Mouse (Mus musculus): Measurements from ENCODE around the gene Fbxw9. TPM values are rescaled to one million over a fixed set of nuclear protein-coding genes. Genes with fewer than 3 reads are reported as not detected.
A peak's percentile ranks its signal among the peaks of the same experiment; 100 is the strongest.

The Fbxw9 gene
- 42.4 and 43.6 TPM in 2 replicates for polyA plus RNA-seq (2016; fragmentation: Nextera tagmentation; extraction: Ambion mirVana)

- 1% methylated on average over 53 of the region's 53 CpGs for WGBS
- H3K27ac ChIP-seq = peak within 1 kb of the TSS; percentile 26; the same call in 1 of the 2 replicates
- peak within 1 kb of the TSS; percentile 76 for H3K4me3 ChIP-seq
- no peaks in the 10 kb centered on the region for H3K27me3 ChIP-seq
- peak within 1 kb of the TSS; percentile 94 for H3K4me2 ChIP-seq (replicated peaks)
- no peaks in the 10 kb centered on the region for H3K9me3 ChIP-seq (replicated peaks)
- peak; percentile 89 for ATAC-seq (ENCODE audit: low FRiP score)
- peaks cover 21% of the 10 kb centered on the region for H3K4me1 ChIP-seq
- peaks cover 28% of the 10 kb centered on the region for H3K36me3 ChIP-seq
- peak within 1 kb of the TSS; percentile 80 for H3K9ac ChIP-seq
Observed at GRCm38 (mm10) chr8:85059879-85060616, at the start of gene Fbxw9. Fbxw9 (plus strand) TSS chr8:85060055.

GRCm38 (mm10) chr8:85011242-85011641 lies 48.6 kb upstream of the Fbxw9 start:
- H3K27me3 ChIP-seq = peaks cover 80% of the 10 kb centered on the region
- H3K9me3 ChIP-seq (replicated peaks) = no peaks in the 10 kb centered on the region
- H3K27ac ChIP-seq = no peak overlapping the region
- no peaks in the 10 kb centered on the region for H3K36me3 ChIP-seq
- peak overlapping the region; percentile 35; the same call in 1 of the 2 replicates for H3K9ac ChIP-seq
- no peaks in the 10 kb centered on the region for H3K4me1 ChIP-seq
- H3K4me3 ChIP-seq = no peak overlapping the region
- ATAC-seq (ENCODE audit: low FRiP score) = no peak
- no peak overlapping the region for H3K4me2 ChIP-seq (replicated peaks)
- 18% methylated on average over 28 of the region's 28 CpGs for WGBS

DNA sequence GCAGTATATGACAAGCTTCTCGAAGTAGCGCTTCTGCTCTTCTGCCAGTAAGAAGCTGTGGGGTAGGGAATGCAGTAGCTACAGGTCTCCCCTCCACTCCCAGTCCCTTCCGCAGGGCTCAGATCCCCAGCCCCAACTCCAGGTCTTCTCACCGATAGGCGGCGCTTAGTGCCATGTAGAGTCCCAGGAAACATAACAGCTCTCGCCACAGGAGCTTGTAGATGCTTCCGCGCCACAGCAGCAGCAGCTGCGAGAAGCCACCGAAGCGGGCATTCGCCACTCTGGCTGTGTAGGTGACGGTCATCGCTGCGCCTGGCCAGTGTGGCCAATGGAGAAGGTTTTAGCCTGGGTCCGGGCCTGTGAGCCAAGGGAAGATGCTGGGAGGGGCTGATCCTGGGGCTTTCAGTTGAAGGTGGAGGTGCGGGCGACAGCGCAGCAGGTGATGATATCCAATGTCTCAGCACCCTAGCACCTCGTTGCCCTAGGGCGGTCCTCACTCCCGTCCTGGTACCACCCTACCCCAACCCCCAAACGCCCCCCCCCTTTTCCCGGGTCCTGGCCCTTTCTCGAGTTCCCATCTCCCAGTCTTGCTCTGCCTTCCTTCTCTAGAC lies 46.5 kb upstream of the Fbxw9 start:
- peak overlapping the region; percentile 50 for H3K4me2 ChIP-seq (replicated peaks)
- peaks cover 11% of the 10 kb centered on the region for H3K36me3 ChIP-seq
- peaks cover 64% of the 10 kb centered on the region for H3K27me3 ChIP-seq
- WGBS = 5% methylated on average over 24 of the region's 26 CpGs
- H3K9ac ChIP-seq = peak overlapping the region; percentile 20; the same call in 1 of the 2 replicates
- no peaks in the 10 kb centered on the region for H3K4me1 ChIP-seq
- no peak overlapping the region for H3K27ac ChIP-seq
- H3K4me3 ChIP-seq = peak overlapping the region; percentile 19
- no peaks in the 10 kb centered on the region for H3K9me3 ChIP-seq (replicated peaks)
- ATAC-seq (ENCODE audit: low FRiP score) = peak; percentile 52

DNA sequence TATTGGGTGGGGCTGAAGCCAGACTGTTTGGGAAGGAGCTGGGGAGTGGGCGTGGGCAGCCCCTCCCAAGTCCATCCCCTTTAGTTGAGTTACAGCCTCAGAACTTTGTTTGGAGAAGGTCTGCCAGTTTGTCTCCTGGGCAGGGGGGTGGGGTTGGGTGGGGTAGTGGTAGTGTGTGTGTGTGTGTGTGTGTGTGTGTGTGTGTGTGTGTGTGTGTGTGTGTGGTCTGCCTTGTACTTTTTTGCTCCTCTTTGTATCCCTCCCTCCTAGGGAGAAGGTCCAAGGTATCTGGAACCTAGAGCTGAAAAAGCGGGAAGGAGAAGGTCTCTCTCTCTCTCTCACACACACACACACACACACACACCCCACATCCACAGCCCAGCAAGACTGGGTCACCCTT lies 45.4 kb upstream of the Fbxw9 start, which contains the start of gene Best2:
Gene Best2, minus strand, starts transcription at position 101 of the 400 bp plus-strand sequence.
- peak within 1 kb of the TSS; percentile 50 for H3K4me2 ChIP-seq (replicated peaks)
- no peaks in the 10 kb centered on the region for H3K4me1 ChIP-seq
- WGBS = 42% methylated on average over 1 of the region's 2 CpGs
- no peaks in the 10 kb centered on the region for H3K9me3 ChIP-seq (replicated peaks)
- peak within 1 kb of the TSS; percentile 19 for H3K4me3 ChIP-seq
- no peak within 1 kb of the TSS for H3K27ac ChIP-seq
- peaks cover 22% of the 10 kb centered on the region for H3K36me3 ChIP-seq
- H3K27me3 ChIP-seq = peaks cover 53% of the 10 kb centered on the region
- H3K9ac ChIP-seq = peak within 1 kb of the TSS; percentile 20; the same call in 1 of the 2 replicates
- no peak for ATAC-seq (ENCODE audit: low FRiP score)

- no peaks in the 10 kb centered on the region for H3K9me3 ChIP-seq (replicated peaks)
- no peak overlapping the region for H3K27ac ChIP-seq
- peaks cover 44% of the 10 kb centered on the region for H3K36me3 ChIP-seq
- no peak overlapping the region for H3K9ac ChIP-seq
- WGBS = 77% methylated on average over 10 of the region's 10 CpGs
- peaks cover 37% of the 10 kb centered on the region for H3K27me3 ChIP-seq
- ATAC-seq (ENCODE audit: low FRiP score) = no peak
- H3K4me1 ChIP-seq = no peaks in the 10 kb centered on the region
- no peak overlapping the region for H3K4me2 ChIP-seq (replicated peaks)
- no peak overlapping the region for H3K4me3 ChIP-seq
Observed at GRCm38 (mm10) chr8:85016724-85017123, 43.1 kb upstream of the Fbxw9 start.

DNA sequence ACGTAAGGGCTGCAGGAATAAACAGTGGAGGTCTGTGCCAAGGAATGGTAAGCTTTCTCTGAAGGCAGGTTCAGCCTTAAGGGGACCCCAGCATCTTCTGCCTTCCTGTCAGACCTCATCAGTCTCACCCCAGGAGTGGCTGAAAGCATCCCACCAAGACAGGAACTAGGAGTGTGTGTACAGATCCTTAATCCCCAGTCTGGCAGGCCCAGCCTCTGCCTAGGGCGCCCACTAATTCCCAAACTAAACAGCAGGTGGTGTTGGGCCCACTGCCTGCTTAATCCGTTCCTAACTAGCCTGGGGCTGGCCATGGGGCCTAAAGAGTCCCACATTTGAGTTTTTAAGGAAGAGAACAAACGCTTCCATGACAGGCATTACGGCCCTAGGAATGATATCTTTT lies 42.6 kb upstream of the Fbxw9 start:
- Histone ChIP-seq H3K4me1 (no peaks in the 10 kb centered on the region), H3K4me3 (no peak overlapping the region), H3K9me3 (replicated peaks) (no peaks in the 10 kb centered on the region), H3K9ac (no peak overlapping the region), H3K27me3 (peaks cover 32% of the 10 kb centered on the region), H3K4me2 (replicated peaks) (no peak overlapping the region), H3K36me3 (peaks cover 49% of the 10 kb centered on the region), H3K27ac (no peak overlapping the region)
- 55% methylated on average over 5 of the region's 5 CpGs for WGBS
- ATAC-seq (ENCODE audit: low FRiP score) = no peak

DNA sequence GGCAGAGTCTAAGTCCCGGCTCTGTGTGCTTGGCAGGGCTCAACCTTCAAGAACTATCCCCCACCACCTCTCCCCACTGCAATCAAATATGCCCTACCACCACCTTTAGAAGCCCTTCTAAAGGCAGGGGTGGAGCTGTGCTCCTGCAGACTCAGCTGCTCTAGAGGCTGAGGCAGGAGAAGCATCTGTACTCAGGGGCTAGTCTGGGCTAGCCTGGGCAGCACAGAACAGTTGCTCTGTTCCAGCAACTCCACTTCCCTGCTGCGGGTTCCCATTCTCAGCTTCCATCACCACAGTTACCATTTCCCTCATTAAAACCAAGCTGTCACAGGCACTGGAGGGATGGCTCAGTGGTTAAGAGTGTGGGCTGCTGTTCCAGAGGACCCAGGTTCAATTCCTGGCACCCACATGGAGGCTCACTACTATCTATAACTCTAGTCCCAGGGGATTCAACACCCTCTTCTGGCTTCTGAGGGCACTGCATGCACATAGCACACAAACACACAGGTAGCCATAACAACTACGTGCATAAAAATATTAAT lies 38.3 kb upstream of the Fbxw9 start:
- Histone ChIP-seq H3K36me3 (peaks cover 67% of the 10 kb centered on the region), H3K27me3 (no peaks in the 10 kb centered on the region), H3K27ac (no peak overlapping the region), H3K9me3 (replicated peaks) (no peaks in the 10 kb centered on the region), H3K4me1 (peaks cover 23% of the 10 kb centered on the region), H3K4me3 (no peak overlapping the region), H3K4me2 (replicated peaks) (no peak overlapping the region), H3K9ac (no peak overlapping the region)
- no peak for ATAC-seq (ENCODE audit: low FRiP score)
- 91% methylated on average over 3 of the region's 3 CpGs for WGBS

DNA sequence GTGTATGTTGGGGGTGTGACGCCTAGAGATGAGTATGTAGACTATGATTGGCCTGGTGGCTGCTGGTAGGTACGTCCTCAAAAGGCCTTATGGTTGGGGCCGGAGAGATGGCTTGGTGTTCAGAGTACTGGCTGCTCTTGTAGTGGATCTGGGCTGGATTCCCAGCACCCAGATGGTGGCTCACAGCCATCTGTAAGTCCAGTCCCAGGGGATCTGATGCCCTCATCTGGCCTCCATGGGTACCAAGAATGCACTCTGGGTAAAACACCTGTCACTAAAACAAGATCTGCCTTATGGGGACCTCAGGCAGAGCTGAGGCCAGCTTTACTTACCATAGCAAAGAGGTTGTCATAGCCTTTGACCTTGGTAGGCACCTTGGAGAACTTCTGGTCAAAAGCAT lies 36.0 kb upstream of the Fbxw9 start:
- H3K4me1 ChIP-seq = peaks cover 35% of the 10 kb centered on the region
- H3K27me3 ChIP-seq = no peaks in the 10 kb centered on the region
- 96% methylated on average over 3 of the region's 3 CpGs for WGBS
- H3K4me2 ChIP-seq (replicated peaks) = peak overlapping the region; percentile 97
- no peak for ATAC-seq (ENCODE audit: low FRiP score)
- H3K9ac ChIP-seq = no peak overlapping the region
- H3K9me3 ChIP-seq (replicated peaks) = no peaks in the 10 kb centered on the region
- H3K36me3 ChIP-seq = peaks cover 51% of the 10 kb centered on the region
- H3K4me3 ChIP-seq = peak overlapping the region; percentile 91
- no peak overlapping the region for H3K27ac ChIP-seq

DNA sequence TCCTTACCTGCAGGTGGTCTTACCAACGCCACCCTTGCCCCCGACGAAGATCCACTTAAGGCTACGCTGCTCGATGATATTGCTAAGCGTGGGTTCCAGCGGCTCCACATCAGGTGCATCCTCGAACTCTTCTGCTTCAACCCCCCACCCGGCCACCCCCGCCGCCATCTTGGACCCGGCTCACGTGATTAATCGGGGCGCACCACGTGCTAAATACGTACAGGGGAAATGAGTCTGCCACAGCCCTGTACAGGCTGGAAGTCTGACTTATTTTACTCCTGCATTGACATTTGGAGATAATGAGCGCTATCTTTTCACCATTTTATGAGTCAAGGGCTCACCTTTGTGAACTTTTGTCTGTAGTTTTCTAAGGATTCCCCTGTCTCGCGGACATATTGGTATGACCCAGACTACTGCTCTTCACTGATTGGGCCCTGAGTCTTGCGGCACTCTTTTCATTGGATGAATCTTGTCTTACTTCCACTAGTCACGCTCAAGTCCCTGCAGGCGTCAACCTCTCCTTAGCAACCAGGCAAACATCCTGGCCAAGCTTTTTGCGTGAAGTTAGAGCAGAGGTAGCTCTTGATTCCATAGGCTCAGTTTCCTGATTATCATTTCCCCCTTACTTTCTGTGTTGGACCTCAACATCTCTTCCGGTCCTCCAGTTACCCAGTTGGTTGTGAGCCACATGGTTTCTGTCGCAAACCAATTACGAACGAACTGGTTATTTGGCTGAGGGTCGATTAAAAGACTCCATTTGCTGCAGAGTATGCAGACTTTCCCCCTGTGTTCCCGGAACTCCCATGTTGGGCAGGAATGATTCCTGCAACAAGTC lies 34.5 kb upstream of the Fbxw9 start, which contains the start of gene Asna1:
Gene Asna1, minus strand, starts transcription at position 184 of the 835 bp plus-strand sequence.
- Histone ChIP-seq H3K4me2 (replicated peaks) (peak within 1 kb of the TSS; percentile 97), H3K27ac (peak within 1 kb of the TSS; percentile 89), H3K27me3 (no peaks in the 10 kb centered on the region), H3K4me1 (peaks cover 40% of the 10 kb centered on the region), H3K9ac (peak within 1 kb of the TSS; percentile 85), H3K4me3 (peak within 1 kb of the TSS; percentile 91), H3K36me3 (peaks cover 50% of the 10 kb centered on the region), H3K9me3 (replicated peaks) (no peaks in the 10 kb centered on the region)
- WGBS = 8% methylated on average over 30 of the region's 30 CpGs
- ATAC-seq (ENCODE audit: low FRiP score) = peak; percentile 86

DNA sequence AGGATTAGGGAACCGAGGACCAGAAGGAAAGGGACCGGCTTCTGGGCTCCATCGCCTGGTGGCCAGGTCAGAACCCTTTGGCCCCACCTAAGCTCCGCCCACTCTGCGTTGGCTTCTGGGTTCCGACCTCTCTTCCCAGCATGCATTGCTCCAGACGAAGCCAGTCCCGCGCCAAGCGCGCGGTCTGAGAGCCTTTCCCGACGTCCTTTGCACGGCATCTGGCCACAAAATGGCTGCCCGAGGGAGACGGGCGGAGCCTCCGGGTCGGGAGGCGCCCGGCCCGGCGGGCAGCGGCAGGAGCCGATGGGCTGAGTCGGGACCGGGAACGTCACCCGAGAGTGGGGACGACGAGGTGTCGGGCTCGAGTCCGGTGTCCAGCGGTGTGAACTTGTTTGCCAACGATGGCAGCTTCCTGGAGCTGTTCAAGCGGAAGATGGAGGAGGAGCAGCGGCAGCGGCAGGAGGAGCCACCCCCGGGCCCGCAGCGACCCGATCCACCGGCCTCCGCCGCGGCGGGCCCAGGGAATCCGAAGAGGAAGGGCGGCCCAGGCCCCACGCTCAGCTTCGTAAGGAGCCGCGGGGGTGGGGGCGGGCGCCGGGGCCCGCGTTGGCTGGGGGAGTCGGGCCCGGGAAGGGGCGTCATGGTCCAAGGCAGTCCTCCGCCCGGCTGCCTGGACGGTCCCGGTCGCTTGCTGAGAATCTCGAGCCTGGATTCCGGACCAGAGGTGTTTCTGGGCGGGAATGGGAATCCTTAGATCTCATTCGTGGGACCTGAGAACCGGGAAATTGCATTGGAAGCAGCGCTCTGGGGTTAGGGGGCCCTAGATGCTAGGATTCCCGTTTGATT lies 33.0 kb upstream of the Fbxw9 start, which contains the start of gene Trir:
Gene Trir, plus strand, starts transcription at position 154 of the 846 bp plus-strand sequence.
- Histone ChIP-seq H3K4me3 (peak within 1 kb of the TSS; percentile 99), H3K27me3 (no peaks in the 10 kb centered on the region), H3K36me3 (peaks cover 47% of the 10 kb centered on the region), H3K4me2 (replicated peaks) (peak within 1 kb of the TSS; percentile 97), H3K27ac (peak within 1 kb of the TSS; percentile 89), H3K4me1 (peaks cover 40% of the 10 kb centered on the region), H3K9me3 (replicated peaks) (no peaks in the 10 kb centered on the region), H3K9ac (peak within 1 kb of the TSS; percentile 99)
- WGBS = under 1% methylated on average over 73 of the region's 75 CpGs
- ATAC-seq (ENCODE audit: low FRiP score) = peak; percentile 77

- no peak for ATAC-seq (ENCODE audit: low FRiP score)
- Histone ChIP-seq H3K4me1 (peaks cover 40% of the 10 kb centered on the region), H3K27ac (peak overlapping the region; percentile 89), H3K27me3 (no peaks in the 10 kb centered on the region), H3K4me3 (peak overlapping the region; percentile 99), H3K4me2 (replicated peaks) (peak overlapping the region; percentile 78), H3K36me3 (peaks cover 47% of the 10 kb centered on the region), H3K9me3 (replicated peaks) (no peaks in the 10 kb centered on the region), H3K9ac (peak overlapping the region; percentile 99)
- WGBS = 1% methylated on average over 13 of the region's 13 CpGs
Observed at GRCm38 (mm10) chr8:85027516-85027855, 32.4 kb upstream of the Fbxw9 start.

Data from hindbrain, embryonic 12.5 days (tissue).